Mouse (Mus musculus): ENCODE results near the gene Capn1.

DNA sequence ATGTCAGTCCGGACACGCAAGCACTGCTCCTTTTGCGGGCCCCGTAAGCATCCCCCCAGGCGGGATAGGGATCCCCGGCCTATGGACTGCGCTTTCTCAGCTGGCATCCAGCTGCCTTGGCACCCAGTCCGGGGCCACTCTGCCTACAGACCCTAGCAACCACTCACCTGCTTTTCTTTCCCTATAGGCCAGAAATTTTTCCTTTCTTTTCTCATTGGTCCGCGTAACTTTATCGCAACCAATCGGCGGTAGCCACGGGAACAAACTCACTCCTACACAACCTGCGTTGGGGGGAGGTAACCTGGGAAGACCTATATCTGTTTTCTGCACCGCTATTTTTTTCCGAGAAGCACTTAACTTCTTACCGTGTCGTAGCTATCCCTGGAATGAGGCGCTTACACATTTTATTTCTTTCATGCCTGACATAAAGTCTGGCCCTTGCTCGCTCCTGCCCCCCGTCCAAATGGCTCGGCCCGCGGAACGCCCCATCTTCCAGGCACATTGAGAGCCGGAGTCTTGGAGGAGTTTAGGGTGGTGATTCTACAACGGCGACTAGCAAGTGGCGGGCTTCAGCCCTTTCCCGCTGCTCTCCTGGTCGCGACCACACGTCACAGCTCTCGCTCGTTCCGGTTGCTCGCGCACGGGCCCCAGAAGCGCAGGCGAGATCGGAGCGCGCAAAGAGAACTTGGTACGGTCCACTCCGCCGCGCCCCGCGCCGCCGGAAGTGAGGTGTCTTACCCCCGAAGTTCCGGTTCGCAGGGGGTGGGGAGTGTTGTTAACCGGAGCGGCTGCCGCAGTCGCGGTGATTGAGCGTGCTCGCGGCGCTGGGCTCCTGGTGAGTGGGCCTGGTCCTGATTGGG lies 30.8 kb upstream of the Capn1 start, which contains the start of gene Syvn1:
- TF ChIP-seq CTCF (IDR thresholded peaks at IDR 0.05; ENCODE audit: insufficient read depth, low read depth, low read length): no peak
- TF ChIP-seq POLR2A (IDR thresholded peaks at IDR 0.05; ENCODE audit: insufficient read depth, low read depth, low read length): peak; percentile 77
